Mouse (Mus musculus) layer of hippocampus, postnatal 36 days (tissue): ENCODE measurements around the gene Zfp644. TPM values are rescaled to one million over a fixed set of nuclear protein-coding genes. Genes with fewer than 3 reads are reported as not detected.

Experiments used
- DNase-seq, 2 experiments: peaks; one replicate each; pipeline ENCODE4 v3.0.0; 2022
- total RNA-seq, 2 experiments: library from RNA; stranded (reverse); gene quantifications; 2 replicates each; pipeline ENCODE4 v1.2.3; 2021

Gene Zfp644
- total RNA-seq, 2 experiments from 2014 or later = 105 to 107 TPM

- DNase-seq = no peak
Observed at GRCm38 (mm10) chr5:106660867-106661266, 36.2 kb downstream of the Zfp644 start.

- DNase-seq = no peak
Observed at GRCm38 (mm10) chr5:106652790-106653328, 44.2 kb downstream of the Zfp644 start.

GRCm38 (mm10) chr5:106652220-106652753 is 44.8 kb downstream of the Zfp644 start:
- no peak for DNase-seq

GRCm38 (mm10) chr5:106649995-106650394 is 47.1 kb downstream of the Zfp644 start:
- no peak for DNase-seq

- DNase-seq = no peak
Observed at GRCm38 (mm10) chr5:106649441-106649840, 47.6 kb downstream of the Zfp644 start.

- DNase-seq = no peak
Observed at GRCm38 (mm10) chr5:106643434-106643833, 53.7 kb downstream of the Zfp644 start.

GRCm38 (mm10) chr5:106641876-106642275 is 55.2 kb downstream of the Zfp644 start:
- no peak for DNase-seq

GRCm38 (mm10) chr5:106640235-106640809 is 56.8 kb downstream of the Zfp644 start:
- DNase-seq = no peak

GRCm38 (mm10) chr5:106639627-106640026 is 57.5 kb downstream of the Zfp644 start:
- no peak for DNase-seq

GRCm38 (mm10) chr5:106636423-106636946 is 60.6 kb downstream of the Zfp644 start:
- no peak for DNase-seq

- no peak for DNase-seq
Observed at GRCm38 (mm10) chr5:106628369-106629149, 68.5 kb downstream of the Zfp644 start.

GRCm38 (mm10) chr5:106623337-106623736 is 73.8 kb downstream of the Zfp644 start:
- DNase-seq = no peak

- DNase-seq = no peak
Observed at GRCm38 (mm10) chr5:106622193-106622592, 74.9 kb downstream of the Zfp644 start.

- DNase-seq = no peak
Observed at GRCm38 (mm10) chr5:106620446-106620845, 76.6 kb downstream of the Zfp644 start.

GRCm38 (mm10) chr5:106615006-106615405 is 82.1 kb downstream of the Zfp644 start:
- peak; percentile 13 to 39 for DNase-seq

GRCm38 (mm10) chr5:106614570-106614969 is 82.5 kb downstream of the Zfp644 start:
- no peak for DNase-seq

GRCm38 (mm10) chr5:106612151-106612550 is 84.9 kb downstream of the Zfp644 start:
- DNase-seq = no peak

- no peak for DNase-seq
Observed at GRCm38 (mm10) chr5:106608798-106609197, 88.3 kb downstream of the Zfp644 start, which contains the start of gene Gm17304. Gene Gm17304, plus strand, starts transcription at chr5:106609098.

GRCm38 (mm10) chr5:106607081-106607480 is 90.0 kb downstream of the Zfp644 start:
- DNase-seq = no peak

GRCm38 (mm10) chr5:106605096-106605495 is 92.0 kb downstream of the Zfp644 start:
- DNase-seq = no peak

GRCm38 (mm10) chr5:106604381-106604780 is 92.7 kb downstream of the Zfp644 start:
- no peak for DNase-seq

GRCm38 (mm10) chr5:106599482-106599881 is 97.6 kb downstream of the Zfp644 start:
- no peak for DNase-seq

- DNase-seq = no peak
Observed at GRCm38 (mm10) chr5:106597472-106597871, 99.6 kb downstream of the Zfp644 start.
